Mouse (Mus musculus) limb, embryonic 14.5 days (tissue): ENCODE measurements around the gene Ttc9c. TPM values are rescaled to one million over a fixed set of nuclear protein-coding genes. Genes with fewer than 3 reads are reported as not detected.
A peak's percentile ranks its signal among the peaks of the same experiment; 100 is the strongest.

ENCODE experiments used
- ATAC-seq: fragments of 200-750 bp; cut with Nextera tagmentation; 2 replicates; pipeline ENCODE4 v1.8.0; 2017; ENCODE audit warnings: low read depth, moderate number of reproducible peaks, moderate TSS enrichment; ENCODE audit not compliant: low FRiP score
- DNase-seq: peaks from one replicate; pipeline ENCODE4 v3.0.0-alpha.2; 2015; ENCODE audit warnings: low spot score
- H3K27ac ChIP-seq: fragments of 300-500 bp; sonication (generic); replicated peaks from 2 replicates; pipeline ENCODE4 v1.5.1; 2014; ENCODE audit warnings: low read depth, mild to moderate bottlenecking, low read length, moderate library complexity, mixed read lengths
- H3K27me3 ChIP-seq: fragments of 300-500 bp; sonication (generic); 2 replicates; pipeline ENCODE4 v1.6.1; 2014; ENCODE audit warnings: low read length, mixed read lengths; ENCODE audit not compliant: control insufficient read depth, insufficient read depth
- H3K36me3 ChIP-seq: fragments of 300-500 bp; sonication (generic); 2 replicates; pipeline ENCODE4 v1.6.1; 2014; ENCODE audit warnings: mild to moderate bottlenecking, low read length, moderate library complexity, mixed read lengths; ENCODE audit not compliant: control insufficient read depth, insufficient read depth
- H3K4me1 ChIP-seq: fragments of 300-500 bp; sonication (generic); 2 replicates; pipeline ENCODE4 v1.6.1; 2014; ENCODE audit warnings: antibody characterized with exemption, low read length, mixed read lengths; ENCODE audit not compliant: control insufficient read depth, insufficient read depth
- H3K4me2 ChIP-seq: fragments of 300-500 bp; sonication (generic); replicated peaks from 2 replicates; pipeline ENCODE4 v1.6.1; 2014; ENCODE audit warnings: low read depth, mild to moderate bottlenecking, low read length, moderate library complexity; ENCODE audit not compliant: severe bottlenecking
- H3K4me3 ChIP-seq: fragments of 300-500 bp; sonication (generic); replicated peaks from 2 replicates; pipeline ENCODE4 v1.5.1; 2014; ENCODE audit warnings: low read length
- H3K9ac ChIP-seq: fragments of 300-500 bp; sonication (generic); 2 replicates; pipeline ENCODE4 v1.6.1; 2014; ENCODE audit warnings: mild to moderate bottlenecking, low read depth, low read length, moderate library complexity; ENCODE audit not compliant: severe bottlenecking
- H3K9me3 ChIP-seq: fragments of 300-500 bp; sonication (generic); 2 replicates; pipeline ENCODE4 v1.6.1; 2016; ENCODE audit warnings: low read length; ENCODE audit not compliant: control insufficient read depth
- POLR2A ChIP-seq: fragments of 200-500 bp; IDR thresholded peaks from 2 replicates; pipeline ENCODE4 v1.8.0; 2012; ENCODE audit warnings: inconsistent platforms, mild to moderate bottlenecking, moderate library complexity, borderline replicate concordance; ENCODE audit not compliant: insufficient read depth, insufficient read length; ENCODE audit errors: extremely low read depth
- WGBS: fragments of 180-500 bp; shearing (Covaris S2); extraction: QIAGEN DNeasy Blood & Tissue Kit; methylation state at CpG from one replicate; pipeline ENCODE4 v1.1.7; 2014; 5-methylcytosine and 5-hydroxymethylcytosine counted together
- polyA plus RNA-seq, 2 experiments: library from polyadenylated mRNA; depleted of rRNA in 1 of 2; stranded (reverse) in 1 of 2; unstranded in 1 of 2; fragments of >200 nt; fragmentation: Nextera tagmentation in 1 of 2; extraction: Ambion mirVana in 1 of 2; gene quantifications; 2 replicates each; pipeline versions ENCODE4 v1.2.1 to v1.2.3; 2012 to 2014

Ttc9c gene
- polyA plus RNA-seq, 2 experiments: 41.8 to 54.3 TPM

GRCm38 (mm10) chr19:8788521-8788920 is 30.6 kb downstream of the Ttc9c start:
- Histone ChIP-seq H3K4me2 (no peak overlapping the region), H3K9ac (no peak overlapping the region), H3K36me3 (peaks cover 21% of the 10 kb centered on the region), H3K27me3 (no peaks in the 10 kb centered on the region), H3K4me1 (0 out of 2 replicates have a peak, but pooled peaks cover 5% of the 10 kb centered on the region), H3K4me3 (no peak overlapping the region), H3K9me3 (no peaks in the 10 kb centered on the region), H3K27ac (no peak overlapping the region)
- DNase-seq: no peak
- no peak for TF ChIP-seq POLR2A
- ATAC-seq: no peak
- 27% methylated on average over 3 of the region's 3 CpGs for WGBS

- no peaks in the 10 kb centered on the region for H3K27me3 ChIP-seq
- H3K4me2 ChIP-seq: peak within 1 kb of the TSS; percentile 48
- under 1% methylated on average over 32 of the region's 32 CpGs for WGBS
These were observed 32.9 kb downstream of the Ttc9c start, which contains the start of gene Taf6l for GRCm38 (mm10) chr19:8786008-8786781. TSS of gene Taf6l (minus strand) at chr19:8786417.

GRCm38 (mm10) chr19:8774951-8775421 is 44.1 kb downstream of the Ttc9c start:
- no peak for DNase-seq
- peak overlapping the region; percentile 93 for H3K9ac ChIP-seq
- H3K27ac ChIP-seq: peak overlapping the region; percentile 99
- no peak for TF ChIP-seq POLR2A
- no peaks in the 10 kb centered on the region for H3K9me3 ChIP-seq
- peak overlapping the region; percentile 98 for H3K4me2 ChIP-seq
- no peaks in the 10 kb centered on the region for H3K27me3 ChIP-seq
- peaks cover 45% of the 10 kb centered on the region for H3K36me3 ChIP-seq
- peaks cover 23% of the 10 kb centered on the region for H3K4me1 ChIP-seq
- ATAC-seq: peak; percentile 17; the same call in 1 of the 2 replicates
- H3K4me3 ChIP-seq: peak overlapping the region; percentile 56
- 5% methylated on average over 19 of the region's 20 CpGs for WGBS

More at GRCm38 (mm10) chr19:8786008-8786781, 32.9 kb downstream of the Ttc9c start, which contains the start of gene Taf6l:
- peak within 1 kb of the TSS; percentile 76 for H3K4me3 ChIP-seq
- peak; percentile 97 for DNase-seq
- peak within 1 kb of the TSS; percentile 67 for H3K9ac ChIP-seq
- peak; percentile 13; the same call in 1 of the 2 replicates for TF ChIP-seq POLR2A
- H3K36me3 ChIP-seq: peaks cover 24% of the 10 kb centered on the region
- peak within 1 kb of the TSS; percentile 79 for H3K27ac ChIP-seq
- no peaks in the 10 kb centered on the region for H3K9me3 ChIP-seq
- ATAC-seq: peak; percentile 100
- 0 out of 2 replicates have a peak, but pooled peaks cover 5% of the 10 kb centered on the region for H3K4me1 ChIP-seq

DNA sequence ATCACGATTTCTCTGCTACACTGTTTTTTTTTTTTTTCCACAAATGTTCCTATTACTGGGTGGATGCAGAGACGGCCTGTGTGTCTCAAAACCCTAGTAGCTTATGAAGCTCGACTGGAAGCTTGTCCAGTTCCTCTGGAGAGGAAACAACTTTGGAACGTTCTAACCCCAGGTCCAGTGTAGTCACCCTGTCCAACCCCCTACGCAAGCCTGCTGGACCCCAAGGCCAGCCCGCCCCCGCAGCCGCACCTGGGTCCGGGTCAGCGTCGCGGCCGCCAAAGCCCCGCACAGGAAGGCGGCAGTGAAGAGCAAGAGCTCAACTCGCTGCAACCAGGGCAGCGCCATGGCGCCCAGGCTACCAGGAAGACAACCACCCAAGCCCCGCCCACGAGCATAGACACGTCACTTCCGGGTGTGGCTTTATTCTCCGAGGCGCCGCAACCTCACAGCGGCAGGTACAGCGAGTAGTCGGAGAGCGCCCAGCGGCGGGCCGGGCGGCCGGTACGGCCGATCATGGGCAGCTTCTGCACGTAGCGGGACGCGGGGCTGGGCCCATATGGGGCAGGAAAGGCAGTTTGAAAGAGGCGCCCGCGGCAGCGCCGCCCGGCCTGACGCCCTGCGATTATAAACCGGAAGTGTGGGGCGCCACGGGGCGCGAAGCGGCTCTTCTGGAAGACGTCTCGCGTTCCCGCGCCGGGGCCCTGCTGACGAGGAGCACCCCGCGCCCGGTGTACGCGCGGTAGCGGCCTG is 44.9 kb downstream of the Ttc9c start, which contains the start of gene Tmem179b:
Gene Tmem179b (minus strand): TSS at position 382 of the 750 bp plus-strand sequence.
- ATAC-seq (peak; percentile 92), DNase-seq (peak; percentile 97)
- no peaks in the 10 kb centered on the region for H3K9me3 ChIP-seq
- no peaks in the 10 kb centered on the region for H3K27me3 ChIP-seq
- H3K27ac ChIP-seq: peak within 1 kb of the TSS; percentile 99
- H3K4me3 ChIP-seq: peak within 1 kb of the TSS; percentile 56
- H3K4me2 ChIP-seq: peak within 1 kb of the TSS; percentile 98
- peak within 1 kb of the TSS; percentile 93 for H3K9ac ChIP-seq
- H3K36me3 ChIP-seq: peaks cover 47% of the 10 kb centered on the region
- TF ChIP-seq POLR2A: peak; percentile 80; the same call in 1 of the 2 replicates
- H3K4me1 ChIP-seq: peaks cover 23% of the 10 kb centered on the region
- under 1% methylated on average over 63 of the region's 68 CpGs for WGBS

- Histone ChIP-seq H3K4me2 (peak overlapping the region; percentile 98), H3K36me3 (peaks cover 52% of the 10 kb centered on the region), H3K9ac (peak overlapping the region; percentile 93), H3K9me3 (no peaks in the 10 kb centered on the region), H3K4me3 (peak overlapping the region; percentile 56), H3K4me1 (peaks cover 23% of the 10 kb centered on the region), H3K27ac (peak overlapping the region; percentile 99), H3K27me3 (no peaks in the 10 kb centered on the region)
- WGBS: 55% methylated on average over 6 of the region's 6 CpGs
- no peak for TF ChIP-seq POLR2A
- ATAC-seq (no peak), DNase-seq (no peak)
These were observed 45.7 kb downstream of the Ttc9c start for GRCm38 (mm10) chr19:8773409-8773808.
